31 mouse cellular contexts compared by ENCODE assay signal in the genomic region with DNA sequence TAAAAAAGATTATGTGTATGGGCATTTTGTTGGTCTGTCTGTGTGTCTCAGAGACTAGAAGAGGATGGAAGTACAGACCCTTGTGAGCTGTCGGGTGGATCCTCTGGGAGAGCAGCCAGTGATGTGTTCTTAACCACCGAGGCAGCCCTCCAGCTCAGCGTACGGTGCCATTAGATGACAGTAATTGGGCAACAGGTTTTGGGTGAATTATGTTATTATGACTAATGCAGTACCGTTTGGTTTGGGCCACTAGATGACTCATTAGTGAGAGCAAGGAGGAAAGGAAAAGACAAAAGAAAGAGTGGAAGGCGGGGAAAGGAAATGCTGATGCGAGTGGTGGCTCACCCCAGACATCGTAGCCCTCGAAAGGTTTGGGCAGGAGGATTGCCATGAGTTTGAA. TPM values are rescaled to one million over a fixed set of nuclear protein-coding genes. Genes with fewer than 3 reads are reported as not detected.
DNase-seq lines count a peak whose midpoint lies in the region; TF ChIP-seq lines count a peak whose summit lies in the region.
"Had no signal": no experiment of that assay in that cellular context is flagged by ENCODE, and none has a peak within 500 bp of the region (broad histone marks: within the 10 kb centered on the region; RNA-seq: fewer than 3 reads in every experiment).

No protein-coding gene starts in this region.

- no peak overlapping the region for H3K4me3 ChIP-seq in kidney, adult 2 months (ENCODE audit: insufficient read depth, low read depth, low read length)
- H3K4me3 ChIP-seq: embryonic facial prominence, embryonic 13.5 days; erythroblast, embryonic 14.5 days; forebrain, embryonic 13.5 days; heart, embryonic 15.5 days; liver, embryonic 13.5 days; neural tube, embryonic 15.5 days had no signal

- H3K4me1 ChIP-seq in kidney, adult 2 months (ENCODE audit: control insufficient read depth, insufficient read depth, low read length) = no peaks in the 10 kb centered on the region
- H3K4me1 ChIP-seq: heart, embryonic 15.5 days; liver, embryonic 13.5 days had no signal

- no peak for TF ChIP-seq POLR2A in kidney, adult 2 months (IDR thresholded peaks at IDR 0.05; ENCODE audit: low read depth, low read length)

- WGBS in kidney, adult 2 months = 79% methylated on average over 9 of the region's 9 CpGs

- H3K27ac ChIP-seq in kidney, adult 2 months (ENCODE audit: insufficient read depth, low read depth, low read length) = no peak overlapping the region
- H3K27ac ChIP-seq: embryonic facial prominence, embryonic 13.5 days; forebrain, embryonic 13.5 days; heart, embryonic 15.5 days; hindbrain, embryonic 14.5 days; liver, embryonic 13.5 days; neural tube, embryonic 15.5 days had no signal

- H3K36me3 ChIP-seq in kidney, adult 2 months (ENCODE audit: control insufficient read depth, insufficient read depth, low read length) = no peaks in the 10 kb centered on the region
- H3K36me3 ChIP-seq: embryonic facial prominence, embryonic 13.5 days; heart, embryonic 15.5 days; liver, embryonic 13.5 days; neural tube, embryonic 15.5 days had no signal

- DNase-seq in adrenal gland, adult 2 months = peak; percentile 62
- DNase-seq in adrenal gland, postnatal 4 days (ENCODE audit: low spot score in 2 of 2) = no peak
- DNase-seq in urinary bladder, postnatal 14 days (ENCODE audit: low spot score) = peak; percentile 47
- DNase-seq in urinary bladder, adult 2 months (ENCODE audit: low spot score) = no peak
- DNase-seq in adrenal gland, postnatal 14 days = peak; percentile 20
- peak; percentile 58 for DNase-seq in skeletal muscle tissue, adult 2 months (ENCODE audit: low read depth, low spot score)
- DNase-seq in kidney, adult 2 months = no peak
- DNase-seq in layer of hippocampus, adult 8-10 months (ENCODE audit: low spot score in 2 of 2) = no peak
- DNase-seq: cerebellum, adult 8-10 months; cerebellum, postnatal 36 days; embryo, embryonic 11 days; heart, postnatal 36 days; kidney, postnatal 25 days; liver, embryonic 13.5 days; lung, adult 2 months; lung, postnatal 14 days had no signal

- no peaks in the 10 kb centered on the region for H3K27me3 ChIP-seq in kidney, adult 2 months (replicated peaks; ENCODE audit: control insufficient read depth, insufficient read depth, low read length)
- H3K27me3 ChIP-seq: embryonic facial prominence, embryonic 13.5 days; heart, embryonic 15.5 days; liver, embryonic 13.5 days; neural tube, embryonic 15.5 days had no signal

- TF ChIP-seq CTCF in kidney, adult 2 months (conservative IDR thresholded peaks at IDR 0.05; ENCODE audit: insufficient read depth, insufficient read length, low read depth, low read length) = no peak

RNA-seq across cellular contexts. Expression of a gene that starts 13.2 kb away (rescaled TPM):
- total RNA-seq in adrenal gland, adult 2 months (2021) = not detected
- polyA plus RNA-seq in adrenal gland, adult 2 months (2012; rRNA removed) = not detected in 2 replicates
- 1 to 10 TPM in 1 of 2 experiments, not detected in 1; 1.1 TPM for total RNA-seq in adrenal gland, postnatal 4 days (2021)
- polyA plus RNA-seq in urinary bladder, adult 2 months (2012; rRNA removed) = not detected in 2 replicates
- total RNA-seq in adrenal gland, postnatal 14 days (2021) = 2.3 TPM in 1 of 2 replicates, not detected in the other
- not detected in 2 replicates for polyA plus RNA-seq in kidney, adult 2 months (2012; rRNA removed)
- 10 to 100 TPM in 2 of 4 experiments, 1 to 10 TPM in 2; 7.2 to 13.6 (median 10.1) TPM for total RNA-seq in layer of hippocampus, adult 8-10 months (2022)
- total RNA-seq: ES-E14; heart, postnatal 36 days; megakaryocyte progenitor cell, adult 5-6 weeks had no signal
- polyA plus RNA-seq: erythroblast, embryonic 14.5 days; limb, embryonic 14.5 days; midbrain, embryonic 11.5 days had no signal

RNA-seq across cellular contexts. Expression of a gene that starts 28.7 kb away (rescaled TPM):
- total RNA-seq in adrenal gland, adult 2 months (2021) = not detected
- 0.26 and 0.29 TPM in 2 replicates for polyA plus RNA-seq in adrenal gland, adult 2 months (2012; rRNA removed)
- total RNA-seq in adrenal gland, postnatal 4 days (2021) = not detected
- 0.22 and 0.29 TPM in 2 replicates for polyA plus RNA-seq in urinary bladder, adult 2 months (2012; rRNA removed)
- not detected in 2 replicates for total RNA-seq in adrenal gland, postnatal 14 days (2021)
- 0.20 and 0.35 TPM in 2 replicates for polyA plus RNA-seq in kidney, adult 2 months (2012; rRNA removed)
- total RNA-seq in layer of hippocampus, adult 8-10 months (2022) = not detected
- total RNA-seq: ES-E14; heart, postnatal 36 days; left cerebral cortex, adult 18-20 months; left cerebral cortex, postnatal 36 days; midbrain, postnatal 0 days had no signal
- polyA plus RNA-seq: embryonic facial prominence, embryonic 13.5 days; erythroblast, embryonic 14.5 days; forebrain, embryonic 13.5 days; heart, embryonic 15.5 days; hindbrain, embryonic 14.5 days; intestine, embryonic 14.5 days; kidney, embryonic 14.5 days; limb, embryonic 14.5 days; midbrain, embryonic 11.5 days; midbrain, postnatal 0 days; neural tube, embryonic 15.5 days had no signal

Comparison
In these comparisons a context has a peak if more than half of its experiments do, and no peak if none do; other contexts are left out.
1. DNase-seq: peak in adrenal gland, adult 2 months (single experiment), urinary bladder, postnatal 14 days (single experiment), adrenal gland, postnatal 14 days (single experiment) and skeletal muscle tissue, adult 2 months (single experiment); none in adrenal gland, postnatal 4 days (0 of 2), urinary bladder, adult 2 months (single experiment), kidney, adult 2 months (single experiment) and layer of hippocampus, adult 8-10 months (0 of 2).